Mouse (Mus musculus): ENCODE results near the gene 3110001I22Rik.
"Not testable (repeated sequence)": the region's sequence is repeated elsewhere in the genome, so short reads cannot be mapped to it uniquely, and the experiment has no call there.

3110001I22Rik gene

DNA sequence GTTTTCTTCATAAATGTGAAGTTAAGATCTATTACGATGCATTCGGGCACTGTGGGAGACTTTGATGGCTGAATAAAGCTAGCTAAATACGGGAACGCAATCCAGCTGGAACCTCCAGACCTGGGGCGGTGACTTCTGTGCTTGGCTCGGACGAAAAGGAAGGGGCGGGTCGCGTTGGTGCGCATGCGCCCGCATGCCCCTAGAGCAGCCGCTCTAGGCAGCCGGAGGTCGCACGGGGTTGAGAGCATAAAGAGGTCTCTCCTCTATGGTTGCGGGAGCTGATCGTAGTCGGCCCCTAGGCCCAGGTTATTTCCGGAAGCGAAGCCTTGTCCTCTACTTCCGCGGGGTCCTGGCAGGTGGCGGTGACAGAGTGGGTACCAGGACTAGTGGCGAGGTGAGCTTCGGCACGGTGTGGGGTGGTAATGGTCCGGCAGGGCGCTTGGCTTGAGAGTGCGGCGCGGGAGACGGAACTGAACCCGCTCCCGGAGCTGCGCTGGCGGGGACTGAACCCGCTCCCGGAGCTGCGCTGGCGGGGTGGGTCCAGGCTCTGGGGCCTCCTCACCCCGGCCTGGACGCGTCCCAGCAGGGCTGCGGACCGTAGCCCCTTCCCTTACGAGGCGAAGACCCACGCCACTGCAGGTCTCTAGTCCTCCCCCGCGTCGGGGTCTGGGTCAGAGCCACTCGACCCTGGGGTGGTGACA lies at the start of gene 3110001I22Rik, which contains the start of gene Bfar:
TSS of gene 3110001I22Rik (plus strand) at position 245 of the 701 bp plus-strand sequence.
TSS of gene Bfar (plus strand) at position 174 of the 701 bp plus-strand sequence.
- DNase-seq (ENCODE audit: extremely low read depth, low read depth): peak; percentile 89

DNA sequence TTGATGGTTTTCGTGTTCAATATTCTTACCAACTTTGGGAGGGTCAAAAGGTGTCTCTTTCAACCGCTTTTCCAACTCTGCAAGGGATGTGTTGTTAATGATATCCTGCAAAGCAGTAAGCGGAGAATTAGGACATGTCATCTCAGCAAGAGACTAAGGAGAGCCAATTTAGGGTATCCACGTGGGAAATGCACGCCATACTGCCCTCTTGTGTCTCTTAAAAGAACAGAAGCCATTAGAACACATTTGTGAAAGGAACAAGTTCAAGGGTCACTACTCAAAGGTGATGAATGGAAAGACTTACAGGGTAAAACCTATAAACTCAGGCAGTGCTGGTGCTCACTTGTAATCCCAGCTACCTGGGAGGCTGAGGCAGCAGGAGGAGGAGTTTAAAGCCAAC lies 43.4 kb upstream of the 3110001I22Rik start:
- peak; percentile 9 for DNase-seq (ENCODE audit: extremely low read depth, low read depth)

DNA sequence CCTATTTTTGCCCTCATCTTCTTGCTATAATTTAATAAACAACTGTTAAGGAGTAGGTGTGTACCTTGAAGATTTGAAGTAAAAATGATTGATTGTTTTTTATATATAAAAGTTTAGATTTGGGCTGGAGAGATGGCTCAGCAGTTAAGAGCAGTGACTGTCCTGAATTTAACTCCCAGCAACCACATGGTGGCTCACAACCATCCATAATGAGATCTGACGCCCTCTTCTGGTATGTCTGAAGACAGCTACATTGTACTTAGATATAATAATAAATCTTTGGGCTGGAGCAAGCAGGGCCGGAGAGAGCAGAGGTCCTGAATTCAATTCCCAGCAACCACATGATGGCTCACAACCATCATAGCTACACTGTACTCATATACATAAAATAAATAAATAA lies 33.5 kb upstream of the 3110001I22Rik start:
- not testable (repeated sequence) for DNase-seq (ENCODE audit: extremely low read depth, low read depth)

DNA sequence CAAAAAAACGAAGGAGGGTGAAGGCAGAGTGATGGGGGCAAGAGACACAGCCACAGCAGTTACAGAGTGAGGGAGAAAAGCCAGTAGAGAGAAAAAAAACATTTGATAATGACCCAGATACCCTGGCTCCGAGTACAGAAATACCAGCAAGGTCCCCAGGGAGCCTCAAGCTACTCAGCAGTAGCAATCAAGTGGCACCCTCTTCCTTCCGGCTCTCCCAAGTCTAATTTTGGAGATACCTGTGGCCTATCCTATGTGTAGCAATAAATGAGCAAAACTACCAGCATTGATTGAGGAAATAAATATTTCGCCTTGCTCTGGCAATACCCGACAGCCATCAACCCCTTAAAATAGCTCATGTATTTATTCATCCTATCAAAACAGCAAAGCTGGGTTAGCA lies 32.2 kb upstream of the 3110001I22Rik start:
- no peak for DNase-seq (ENCODE audit: extremely low read depth, low read depth)

DNA sequence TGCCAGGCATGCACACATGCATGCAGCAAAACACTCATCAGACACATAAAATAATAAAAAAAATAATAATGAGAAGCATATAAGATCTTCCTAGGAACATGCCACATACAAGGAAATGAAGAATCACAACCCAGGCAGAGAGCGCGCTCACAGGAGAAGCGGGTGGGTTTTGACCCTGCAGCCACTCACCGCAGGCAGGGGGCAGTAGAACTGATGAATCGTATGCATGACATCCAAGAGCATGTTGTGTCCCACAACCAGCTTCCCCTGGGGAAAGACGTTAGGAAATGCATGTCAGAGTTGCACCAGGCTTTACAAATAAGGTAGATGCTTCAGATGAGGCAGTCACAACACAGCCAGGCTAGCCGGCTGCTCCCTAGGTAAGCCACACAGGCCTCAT lies 31.7 kb upstream of the 3110001I22Rik start:
- no peak for DNase-seq (ENCODE audit: extremely low read depth, low read depth)

DNA sequence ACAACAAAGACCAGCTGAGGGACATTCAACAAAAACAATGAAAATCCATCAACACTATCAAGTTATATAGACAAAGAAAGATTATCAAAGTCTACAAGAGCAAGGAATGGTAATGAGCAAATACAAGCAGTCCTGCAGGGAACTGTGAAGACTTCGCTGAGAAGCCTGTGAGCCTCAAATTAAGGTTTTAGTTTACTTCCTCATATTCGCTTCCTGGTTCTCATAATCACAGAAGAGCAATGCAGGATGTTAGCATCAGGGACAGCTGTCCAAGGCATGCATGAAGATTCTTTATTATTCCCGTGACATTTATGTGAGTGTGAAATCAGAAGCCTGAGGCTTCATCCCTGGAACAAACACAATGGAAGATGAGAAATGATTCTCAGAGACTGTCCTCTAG lies 27.3 kb upstream of the 3110001I22Rik start:
- DNase-seq (ENCODE audit: extremely low read depth, low read depth): no peak

DNA sequence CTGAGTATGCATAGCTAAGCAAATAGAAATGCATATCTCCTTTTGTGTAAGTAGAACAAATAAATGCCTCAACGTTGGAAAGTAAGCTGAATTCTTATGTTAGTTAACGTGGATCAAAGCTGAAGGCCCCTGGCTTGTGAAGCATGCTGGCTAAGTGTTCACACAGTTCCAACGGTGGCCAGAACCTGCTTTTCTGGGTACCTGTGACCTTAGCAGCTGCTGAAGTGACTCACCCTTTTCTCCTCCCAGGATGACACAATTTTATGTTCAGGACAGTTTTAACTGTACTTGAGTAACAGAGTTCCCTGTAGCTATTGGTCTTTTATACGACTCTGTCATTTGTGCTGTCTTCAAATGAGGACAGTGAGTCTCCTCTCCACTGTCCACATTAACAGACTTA lies 25.8 kb upstream of the 3110001I22Rik start:
- no peak for DNase-seq (ENCODE audit: extremely low read depth, low read depth)

DNA sequence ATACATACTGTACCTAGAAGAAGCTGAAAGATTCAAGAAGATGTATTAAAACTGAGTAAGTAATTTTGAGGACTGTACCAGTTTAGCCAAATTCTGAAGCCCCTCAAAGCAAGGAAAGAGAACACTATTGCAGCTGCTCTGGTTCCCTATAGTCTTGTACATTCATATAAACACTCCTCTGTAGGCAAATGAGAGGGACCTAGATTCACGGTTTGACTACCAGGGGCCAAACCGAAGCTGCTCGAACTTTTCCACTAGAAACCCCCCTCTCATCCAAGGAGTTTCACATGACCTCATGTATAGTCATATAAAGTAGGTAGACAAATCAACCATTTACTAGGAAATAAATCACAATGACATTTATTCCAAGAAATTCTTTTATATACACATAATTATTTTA lies 12.8 kb upstream of the 3110001I22Rik start:
- no peak for DNase-seq (ENCODE audit: extremely low read depth, low read depth)

DNA sequence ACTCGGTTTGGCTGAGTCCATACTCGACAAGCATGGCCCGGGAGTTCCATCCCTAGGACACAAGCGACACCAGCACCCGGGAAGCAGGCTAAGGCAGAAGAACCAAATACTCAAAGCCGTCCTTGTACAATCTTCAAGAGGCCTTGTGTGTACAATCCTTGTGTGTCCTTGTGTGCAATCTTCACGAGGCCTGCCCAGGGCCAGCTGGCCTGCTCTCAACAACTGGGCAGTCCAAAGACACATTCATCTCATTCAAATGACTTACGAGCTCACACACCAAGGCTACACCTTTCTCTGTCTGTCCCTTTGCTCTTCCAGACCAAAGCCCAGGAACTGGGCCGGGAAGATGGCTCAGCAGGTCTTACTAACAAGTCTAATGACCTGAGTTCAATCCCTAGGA lies 11.0 kb upstream of the 3110001I22Rik start:
- no peak for DNase-seq (ENCODE audit: extremely low read depth, low read depth)

DNA sequence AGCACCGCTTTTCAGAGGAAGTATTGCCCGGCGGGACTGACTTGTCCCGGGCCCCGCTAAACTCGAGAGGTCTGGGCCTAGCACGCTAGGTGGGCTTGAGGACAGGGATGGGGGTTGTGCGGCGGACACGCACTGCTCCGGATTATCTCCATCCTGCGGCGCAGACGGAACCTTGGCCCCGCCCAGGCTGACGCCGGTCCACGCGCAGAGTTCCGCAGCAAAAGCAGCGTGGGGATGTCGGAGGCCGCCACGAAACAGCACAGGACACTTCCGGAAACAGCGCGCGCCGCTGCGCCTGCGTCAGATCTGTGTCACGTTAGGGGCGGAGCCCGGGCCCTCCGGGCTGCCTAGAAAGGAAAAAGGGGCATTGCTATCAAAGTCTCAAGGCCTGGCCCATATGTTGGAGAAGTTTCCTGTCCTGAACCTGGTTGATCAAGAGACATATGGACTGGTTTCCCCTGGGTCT lies 3.8 kb upstream of the 3110001I22Rik start, which contains the start of gene Parn:
TSS of gene Parn (minus strand) at position 293 of the 466 bp plus-strand sequence.
- DNase-seq (ENCODE audit: extremely low read depth, low read depth): peak; percentile 88

DNA sequence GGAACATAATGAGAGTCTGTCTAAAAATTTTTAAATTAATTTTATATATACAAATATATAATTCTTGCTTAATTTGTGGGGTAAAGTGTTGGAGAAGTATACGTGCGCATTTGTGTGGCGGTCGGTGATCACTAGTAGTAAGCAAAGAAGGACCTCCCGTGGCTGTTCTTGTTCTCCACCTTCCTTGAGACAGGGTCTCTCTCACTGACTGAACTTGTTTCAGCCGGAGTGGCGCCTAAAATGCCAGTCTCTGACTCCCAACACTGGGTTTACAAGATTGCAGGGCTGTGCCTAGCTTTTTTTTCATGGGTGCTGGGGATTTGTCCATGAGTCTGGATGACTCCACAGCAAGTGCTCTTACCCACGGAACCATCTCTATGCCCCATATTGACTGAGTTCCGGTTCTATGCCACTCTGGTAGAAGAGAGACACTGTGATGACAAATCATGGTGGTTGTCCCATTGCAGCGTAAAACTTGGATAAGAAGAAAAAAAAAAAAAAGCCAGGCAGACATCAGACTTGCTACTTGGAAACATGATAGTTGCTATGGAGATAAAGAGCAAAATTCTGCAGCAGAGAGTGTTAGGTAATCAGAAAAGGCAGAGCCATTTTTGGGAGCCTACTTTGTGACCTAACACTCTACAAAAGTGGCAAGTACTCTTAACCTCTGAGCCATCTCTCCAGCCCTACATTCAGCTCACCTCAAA lies 3.2 kb upstream of the 3110001I22Rik start:
- DNase-seq (ENCODE audit: extremely low read depth, low read depth): peak; percentile 74

DNA sequence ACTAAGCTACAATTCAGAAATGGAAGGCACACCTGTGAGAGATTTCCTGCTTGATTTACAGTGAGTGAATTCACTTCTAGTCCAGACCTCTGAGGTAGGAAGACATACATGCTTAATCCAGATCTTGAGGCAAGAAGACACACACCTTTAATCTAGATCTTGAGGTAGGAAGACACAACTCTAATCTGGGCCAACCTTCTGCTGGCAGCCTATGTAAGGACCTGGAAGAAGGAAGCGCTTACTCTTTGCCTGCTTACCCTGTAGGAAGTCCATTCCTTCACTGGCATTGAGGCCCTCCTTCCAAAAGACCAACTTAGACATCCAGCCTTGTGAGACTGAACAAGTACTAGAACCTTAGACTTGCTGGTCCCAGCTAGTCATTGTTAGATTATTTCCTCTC lies 2.4 kb upstream of the 3110001I22Rik start:
- no peak for DNase-seq (ENCODE audit: extremely low read depth, low read depth)

DNA sequence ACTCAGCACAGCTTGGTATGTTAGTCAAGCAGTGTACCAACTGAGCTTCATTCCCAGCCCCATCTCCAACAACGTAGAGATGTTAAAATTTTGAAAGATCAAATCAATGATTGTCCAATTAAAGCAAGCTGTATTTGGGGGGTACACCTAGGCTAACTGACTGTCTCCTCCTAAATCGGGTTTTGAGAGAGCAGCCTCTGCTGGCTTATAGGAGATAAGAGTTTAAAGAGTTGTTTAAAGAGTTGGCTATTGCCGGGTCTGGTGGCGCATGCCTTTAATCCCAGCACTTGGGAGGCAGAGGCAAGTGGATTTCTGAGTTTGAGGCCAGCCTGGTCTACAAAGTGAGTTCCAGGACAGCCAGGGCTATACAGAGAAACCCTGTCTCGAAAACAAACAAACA lies 833 bp upstream of the 3110001I22Rik start:
- DNase-seq (ENCODE audit: extremely low read depth, low read depth): not testable (repeated sequence)

DNA sequence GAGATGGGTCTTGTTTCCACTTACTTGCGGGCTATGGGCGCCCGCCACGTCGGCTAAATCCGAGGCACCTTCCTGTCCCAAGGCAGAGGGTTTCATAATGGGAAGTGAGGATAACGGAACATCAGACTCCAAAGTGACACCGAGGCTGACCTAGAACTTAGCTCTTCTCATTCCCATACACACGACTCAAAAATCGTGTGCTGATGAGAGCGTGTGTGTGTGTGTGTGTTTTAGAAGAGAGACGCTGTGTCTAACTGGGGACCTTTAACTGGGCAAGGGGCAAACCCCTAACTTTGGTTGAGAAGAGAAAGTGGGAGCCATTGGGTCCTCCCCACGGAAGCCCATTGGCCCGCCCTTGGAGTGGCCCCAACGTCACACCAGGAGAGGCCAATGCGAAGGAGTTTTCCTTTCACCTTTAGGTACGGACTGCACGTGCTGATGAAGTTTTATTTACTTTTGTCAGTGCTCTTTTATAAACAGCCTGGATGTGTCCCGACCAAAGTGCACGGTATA lies 713 bp downstream of the 3110001I22Rik start:
- peak; percentile 73 for DNase-seq (ENCODE audit: extremely low read depth, low read depth)

DNA sequence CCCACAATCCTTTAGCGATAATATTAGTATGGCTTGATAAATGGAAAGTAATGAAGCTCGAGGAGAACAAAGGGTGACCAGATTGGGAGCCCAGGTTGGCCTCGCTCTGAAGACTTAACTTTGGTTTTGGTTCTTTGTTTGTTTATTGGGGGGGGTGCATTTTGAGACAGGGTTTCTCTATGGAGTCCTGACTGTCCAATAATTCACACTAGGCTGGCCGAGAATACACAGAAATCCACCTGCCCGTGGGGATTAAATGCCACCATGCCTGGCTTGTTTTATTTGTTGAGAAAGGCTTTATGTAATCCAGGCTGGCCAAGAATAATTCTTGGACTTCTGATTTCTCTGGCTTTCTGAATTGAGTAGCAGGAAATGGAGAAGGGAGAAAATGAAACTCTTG lies 1.4 kb downstream of the 3110001I22Rik start:
- DNase-seq (ENCODE audit: extremely low read depth, low read depth): no peak

DNA sequence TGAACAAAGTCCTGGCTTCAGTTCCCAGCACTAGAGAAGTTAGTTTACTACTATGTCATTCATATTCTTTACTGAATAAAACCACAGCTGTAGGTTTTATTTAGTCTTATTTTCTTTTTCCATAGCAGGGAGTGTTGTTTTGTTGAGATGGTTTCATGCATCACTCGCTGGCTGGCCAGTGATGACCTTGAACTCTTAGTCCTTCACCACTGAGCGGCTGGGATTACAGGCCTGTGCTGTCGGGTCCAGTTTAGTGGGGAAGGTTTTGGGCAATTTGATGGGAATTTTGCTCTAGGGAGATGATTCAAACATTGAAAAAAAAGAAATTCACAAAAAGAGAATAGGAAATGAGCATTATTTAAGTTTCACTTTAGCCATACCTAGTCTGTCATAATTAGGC lies 2.8 kb downstream of the 3110001I22Rik start:
- DNase-seq (ENCODE audit: extremely low read depth, low read depth): no peak

DNA sequence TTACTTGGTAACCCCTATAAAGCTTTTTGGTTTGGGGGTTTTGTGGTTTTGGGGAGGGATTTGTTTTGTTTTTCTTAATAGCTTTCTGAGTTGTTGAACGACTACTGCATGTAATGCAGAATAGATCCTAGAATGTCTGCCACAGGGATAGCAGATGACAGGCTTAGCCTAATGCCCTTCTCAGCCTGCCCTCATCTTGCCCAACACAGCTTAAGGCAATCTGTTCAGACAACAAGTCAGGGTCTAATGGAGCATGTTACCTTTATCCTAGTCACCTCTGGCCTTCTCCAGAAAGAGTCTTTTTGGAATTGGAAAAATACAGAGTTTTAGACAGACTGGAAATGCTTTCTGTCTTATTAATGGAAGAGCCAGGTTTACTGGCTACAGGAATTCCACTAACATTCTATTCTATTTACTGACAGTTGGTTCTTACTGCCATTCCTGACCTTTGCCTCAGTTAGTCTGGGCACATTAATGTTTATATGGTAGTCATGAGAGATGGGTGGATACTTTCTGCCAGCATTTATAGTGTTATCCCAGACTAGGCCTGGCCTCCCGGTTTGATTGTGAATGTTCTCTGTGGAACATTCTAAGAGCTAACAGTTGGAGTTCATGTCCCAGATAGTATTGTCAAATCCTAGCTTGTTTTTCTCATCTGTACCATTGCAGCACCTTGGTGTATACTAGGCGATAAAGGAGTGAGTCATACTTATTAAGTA lies 7.0 kb downstream of the 3110001I22Rik start:
- no peak for DNase-seq (ENCODE audit: extremely low read depth, low read depth)

DNA sequence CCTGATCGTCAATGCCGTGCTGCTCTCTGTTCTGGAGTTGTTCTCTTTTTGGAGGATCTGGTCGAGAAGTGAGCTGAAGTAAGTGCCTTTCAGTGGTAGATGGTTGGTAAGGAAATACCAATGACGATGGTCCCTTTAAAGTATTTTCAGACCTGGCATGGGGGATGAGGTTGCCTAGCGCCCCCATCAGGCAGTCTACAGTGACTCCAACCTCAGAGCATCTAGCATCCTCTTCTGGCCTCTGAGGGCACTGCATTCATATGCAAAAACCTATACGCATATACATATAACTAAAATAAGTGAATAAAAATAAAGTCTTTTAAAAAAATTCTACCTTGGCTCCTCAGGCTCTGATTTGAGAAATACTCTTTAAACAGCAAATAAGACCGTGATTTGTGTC lies 27.3 kb downstream of the 3110001I22Rik start:
- peak; percentile 6 for DNase-seq (ENCODE audit: extremely low read depth, low read depth)

DNA sequence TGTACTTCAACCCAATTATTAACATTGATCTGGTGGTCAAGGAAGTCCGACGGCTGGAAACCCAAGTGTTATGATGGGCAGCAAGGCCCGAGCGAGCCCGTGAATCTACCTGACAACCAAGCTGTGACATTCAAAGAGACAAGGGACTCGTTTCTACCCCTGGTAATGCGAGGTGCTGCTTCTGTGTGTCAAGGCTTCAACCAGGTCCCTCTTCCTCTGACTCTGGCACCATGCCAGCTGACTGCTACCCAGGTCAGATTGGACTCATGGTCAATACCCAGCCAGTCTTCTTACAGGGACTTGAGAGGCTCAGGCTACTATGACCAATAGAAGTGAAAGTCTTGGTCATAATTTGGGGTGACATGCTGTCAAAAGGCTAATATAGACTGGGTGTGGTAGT lies 30.5 kb downstream of the 3110001I22Rik start:
- no peak for DNase-seq (ENCODE audit: extremely low read depth, low read depth)

DNA sequence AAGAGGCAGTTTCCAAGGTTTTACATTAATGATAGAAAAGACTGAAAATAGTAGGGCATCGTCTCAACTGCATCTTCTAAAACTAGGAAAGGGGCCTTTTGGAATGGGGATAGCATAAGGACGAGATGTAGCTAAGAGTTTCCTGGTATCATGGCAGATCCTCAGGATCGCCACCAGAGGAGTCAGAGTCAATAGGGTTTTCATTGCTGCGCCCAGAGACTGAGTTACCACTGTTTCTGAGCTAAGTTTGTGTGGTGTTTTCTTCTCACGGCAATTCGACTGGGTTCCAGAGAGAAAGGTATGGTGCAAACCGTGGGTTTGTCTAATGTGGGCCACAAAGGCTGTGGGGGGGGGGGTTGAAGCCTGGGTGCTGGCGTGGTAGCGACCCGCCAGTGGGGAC lies 32.9 kb downstream of the 3110001I22Rik start:
- DNase-seq (ENCODE audit: extremely low read depth, low read depth): no peak

DNA sequence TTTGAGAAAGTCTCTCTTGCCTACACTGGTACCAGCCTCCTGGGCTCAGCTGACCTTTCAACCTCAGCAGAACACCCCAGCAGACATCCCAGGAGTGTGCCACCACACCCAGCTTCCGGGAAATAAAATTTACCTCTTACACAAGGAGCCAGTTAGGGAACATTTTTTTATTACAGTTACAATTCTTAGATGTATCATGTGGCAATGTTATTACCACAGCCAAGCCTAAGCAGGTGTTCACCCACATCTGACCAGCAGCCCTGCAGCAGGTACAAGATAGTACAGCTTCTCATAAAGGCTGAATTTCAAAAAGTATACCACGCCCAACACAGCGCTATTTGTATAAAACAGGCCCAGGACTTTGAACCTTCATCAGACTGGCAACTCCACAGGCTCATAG lies 43.2 kb downstream of the 3110001I22Rik start:
- no peak for DNase-seq (ENCODE audit: extremely low read depth, low read depth)

Measured in MEL-GATA-1-ER (cell line).